Mouse (Mus musculus): ENCODE measurements around the gene Dnah17.

Dnah17 gene

DNA sequence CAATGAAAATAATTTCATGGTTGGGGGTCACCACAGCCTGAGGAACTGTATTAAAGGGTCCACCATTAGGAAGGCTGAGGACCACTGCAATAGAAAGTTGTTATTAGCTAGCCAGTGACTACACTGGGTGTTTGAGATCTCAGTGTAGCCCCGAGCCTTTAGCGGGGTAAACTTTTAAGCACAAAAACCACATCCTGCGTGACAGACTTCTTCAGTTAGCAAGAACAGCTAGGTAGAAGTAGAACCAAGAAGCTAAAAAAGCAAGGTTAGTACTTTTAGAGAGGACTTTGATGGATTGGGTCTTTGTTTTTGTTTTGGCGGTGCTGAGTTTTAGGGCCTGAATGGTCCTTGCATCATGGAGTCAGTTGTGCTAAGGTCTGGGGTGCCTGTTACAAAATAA lies 13.3 kb upstream of the Dnah17 start:
- DNase-seq (ENCODE audit: low spot score), result no peak

DNA sequence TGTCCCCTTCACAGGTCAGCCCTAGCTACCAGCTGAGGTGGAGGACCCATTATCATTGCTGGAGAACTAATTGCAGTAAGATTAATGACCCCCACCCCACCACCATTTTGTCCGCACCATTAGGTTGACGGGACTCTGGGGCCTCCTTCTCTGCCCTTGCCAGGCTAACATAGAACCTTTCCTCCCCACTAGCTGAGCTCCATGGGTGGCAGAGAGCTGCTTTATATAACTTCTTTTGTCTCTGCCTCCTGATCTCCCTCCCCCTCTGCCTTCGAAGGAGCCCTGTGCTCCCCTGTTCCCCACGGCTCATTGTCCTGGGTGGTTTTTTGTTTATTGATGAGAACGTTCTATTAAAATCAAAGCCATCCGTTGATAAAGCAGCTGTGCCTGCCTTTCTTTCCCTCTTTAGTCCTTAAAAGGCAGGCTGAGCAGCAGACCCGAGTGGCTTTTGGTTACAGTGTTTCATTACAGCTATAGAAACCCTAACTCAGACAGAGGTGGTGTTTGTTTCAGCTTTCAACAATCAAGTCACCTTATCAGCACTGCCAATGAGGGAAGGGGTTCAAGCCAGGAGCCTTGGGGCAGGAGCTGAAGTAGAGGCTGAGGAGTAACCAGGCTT lies 12.2 kb upstream of the Dnah17 start:
- no peak for DNase-seq (ENCODE audit: low spot score)

DNA sequence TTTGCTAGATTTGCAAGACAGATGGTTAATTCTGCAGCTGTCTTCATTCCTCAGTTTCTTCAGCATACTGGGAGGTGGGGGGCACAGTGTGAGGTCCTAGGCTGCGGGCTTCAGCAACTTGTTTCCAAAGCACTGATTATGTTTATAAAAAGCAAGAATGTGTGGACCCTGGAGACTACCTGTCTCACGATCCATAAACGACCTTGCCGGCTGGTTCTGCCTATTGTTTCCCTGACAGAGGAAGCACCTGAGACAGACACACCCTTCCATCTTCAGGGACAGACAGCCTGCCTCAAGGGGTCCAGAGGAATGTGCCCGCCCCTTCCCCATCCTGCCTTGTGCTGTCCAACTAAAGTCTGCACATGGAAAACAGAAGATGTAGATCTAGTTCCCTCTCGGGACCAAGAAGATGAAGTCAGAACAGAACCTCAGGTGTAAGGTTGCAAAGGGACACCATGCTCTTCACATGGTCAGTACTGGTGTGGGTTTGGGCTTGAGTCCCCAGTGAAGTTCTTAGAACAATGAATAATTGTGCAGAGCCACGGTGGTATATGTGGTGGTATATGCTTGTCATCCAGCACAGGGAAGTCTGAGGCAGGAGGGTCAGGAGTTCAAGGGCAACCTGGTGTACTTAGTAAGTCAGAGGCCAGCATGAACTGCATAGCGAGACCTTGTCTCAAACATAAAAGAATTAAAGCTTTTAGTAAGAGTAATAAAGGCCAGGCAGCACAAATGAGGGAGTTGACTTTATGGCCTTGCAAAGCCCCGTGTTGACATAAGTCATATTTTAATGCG lies 10.5 kb upstream of the Dnah17 start:
- no peak for DNase-seq (ENCODE audit: low spot score)

DNA sequence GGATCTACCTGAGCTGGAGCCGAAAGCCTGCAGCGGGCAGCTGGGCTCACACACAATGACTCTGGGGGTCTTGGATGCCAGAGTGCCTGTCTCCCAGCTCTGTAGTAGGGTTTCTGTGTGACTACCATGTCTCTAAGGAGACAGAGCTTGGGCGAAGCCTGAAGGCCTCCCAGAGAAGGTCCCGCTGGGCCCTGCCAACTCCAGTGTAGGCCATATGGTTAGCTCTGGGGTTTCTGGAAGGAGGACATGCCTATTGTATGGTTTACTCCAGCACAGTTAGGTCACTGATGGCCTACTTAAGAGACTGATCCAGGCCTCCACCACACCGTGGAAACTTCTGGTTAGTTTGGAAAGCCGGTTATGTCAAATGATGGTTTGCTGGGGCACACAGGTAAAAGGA lies 7.9 kb upstream of the Dnah17 start:
- no peak for DNase-seq (ENCODE audit: low spot score)

DNA sequence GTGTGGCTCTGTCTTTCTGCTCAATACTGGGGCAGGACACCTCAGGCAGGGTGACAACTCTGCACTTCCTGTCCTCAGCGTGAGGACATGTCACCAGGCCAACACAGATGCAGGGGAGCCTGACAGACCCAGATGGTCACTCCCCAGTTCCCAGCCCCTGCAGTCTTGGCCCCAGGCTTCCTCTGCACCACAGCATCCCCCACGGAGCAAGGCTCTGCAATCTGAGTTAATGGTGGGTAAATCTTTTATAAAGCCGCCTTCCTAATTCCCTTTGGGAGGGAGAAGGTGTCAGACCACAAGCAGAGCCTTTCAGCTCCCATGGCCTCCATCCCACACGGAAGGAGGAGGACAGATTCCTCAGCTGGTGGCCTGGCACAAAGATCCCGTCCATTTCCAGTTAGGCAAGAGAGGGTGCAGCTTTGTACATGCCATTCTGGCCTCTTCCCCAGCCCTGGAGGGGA lies 5.8 kb upstream of the Dnah17 start:
- DNase-seq (ENCODE audit: low spot score), result no peak

DNA sequence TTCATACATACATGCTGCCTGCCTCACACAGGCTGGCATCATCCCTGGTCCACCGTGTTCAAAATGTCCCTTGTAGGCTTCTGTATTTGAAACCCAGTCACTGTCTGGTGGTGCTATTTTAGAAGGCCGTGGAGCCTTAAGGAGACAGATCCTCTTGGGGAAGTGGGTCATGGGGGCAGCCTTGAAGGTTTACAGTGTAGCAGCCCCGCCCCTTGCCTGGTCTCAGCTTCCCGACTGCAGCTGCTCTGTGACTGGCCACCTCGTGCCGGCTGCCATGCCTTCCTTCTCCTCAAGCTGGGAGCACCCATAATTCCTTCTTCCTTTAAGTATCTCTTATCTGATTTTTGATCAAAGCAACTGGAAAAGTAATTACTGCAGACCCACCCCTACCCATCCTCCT lies 4.8 kb upstream of the Dnah17 start:
- no peak for DNase-seq (ENCODE audit: low spot score)

DNA sequence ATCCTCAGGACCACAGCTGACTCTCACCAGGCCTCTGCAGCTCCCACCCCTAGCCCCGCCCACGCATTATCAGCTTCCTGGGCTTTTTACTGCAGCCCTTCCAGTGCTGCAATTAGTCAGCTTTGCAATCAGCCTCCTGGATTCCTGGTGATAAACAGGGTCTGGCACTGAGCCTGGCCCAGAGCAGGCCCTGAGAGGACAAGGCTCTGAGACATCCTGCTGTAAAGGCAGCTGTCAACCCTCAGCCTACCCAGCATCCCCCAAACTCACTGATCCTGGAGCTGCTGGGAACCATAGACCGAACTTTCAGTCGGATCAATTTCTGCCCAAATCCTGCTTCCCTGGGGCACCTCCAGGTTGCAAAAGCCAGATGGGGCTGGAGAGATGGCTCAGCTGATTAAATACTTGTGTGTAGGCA lies 3.3 kb upstream of the Dnah17 start:
- no peak for DNase-seq (ENCODE audit: low spot score)

DNA sequence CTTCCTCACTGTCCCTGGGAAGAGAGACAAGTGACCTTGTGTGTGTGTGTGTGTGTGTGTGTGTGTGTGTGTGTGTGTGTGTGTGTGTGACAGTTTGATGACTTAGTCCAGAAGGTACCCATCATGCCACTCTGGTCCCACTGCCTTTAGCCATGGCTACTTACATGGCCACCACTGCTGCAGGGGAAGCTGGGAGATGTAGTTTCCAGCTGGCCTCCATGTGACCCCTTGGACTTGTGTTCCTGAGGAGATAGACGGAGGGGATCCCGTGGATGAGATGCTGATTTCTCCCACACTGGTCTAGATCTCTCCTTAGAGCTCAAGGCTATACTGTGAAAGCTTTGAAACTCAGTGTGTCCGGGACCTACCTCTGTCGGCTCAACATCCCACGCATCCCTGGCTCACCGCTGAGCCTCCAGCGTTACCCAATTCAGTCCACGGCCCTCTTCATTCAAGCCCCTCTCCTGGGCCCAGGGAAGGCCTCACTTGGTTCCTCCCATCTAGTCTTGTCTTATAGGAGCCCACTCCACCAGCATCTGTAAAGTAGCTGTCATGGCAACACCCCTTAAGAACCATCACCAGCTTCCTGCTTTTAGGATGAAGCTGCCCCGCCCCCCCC lies 2.8 kb upstream of the Dnah17 start:
- DNase-seq (ENCODE audit: low spot score), result no peak

DNA sequence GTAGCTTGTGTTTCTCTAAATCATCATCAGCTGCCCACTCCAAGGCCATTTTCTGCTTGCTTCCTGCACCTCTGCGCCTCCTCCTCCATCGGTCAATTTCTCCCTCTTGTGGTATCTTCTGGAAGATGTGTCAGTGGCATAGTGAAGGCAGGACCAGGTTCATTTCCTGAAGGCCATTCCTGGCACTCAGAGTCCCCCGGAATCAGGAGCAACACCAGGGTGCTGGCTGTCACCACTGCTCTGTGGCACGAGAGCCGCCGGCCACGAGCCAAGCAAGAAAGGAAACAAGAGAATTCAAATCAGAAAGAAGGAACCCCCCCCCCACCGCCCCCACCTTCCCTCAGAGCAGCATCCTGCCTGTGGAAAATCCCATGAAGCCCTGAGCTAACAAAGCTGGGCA lies 1.7 kb upstream of the Dnah17 start:
- DNase-seq (ENCODE audit: low spot score), result no peak

DNA sequence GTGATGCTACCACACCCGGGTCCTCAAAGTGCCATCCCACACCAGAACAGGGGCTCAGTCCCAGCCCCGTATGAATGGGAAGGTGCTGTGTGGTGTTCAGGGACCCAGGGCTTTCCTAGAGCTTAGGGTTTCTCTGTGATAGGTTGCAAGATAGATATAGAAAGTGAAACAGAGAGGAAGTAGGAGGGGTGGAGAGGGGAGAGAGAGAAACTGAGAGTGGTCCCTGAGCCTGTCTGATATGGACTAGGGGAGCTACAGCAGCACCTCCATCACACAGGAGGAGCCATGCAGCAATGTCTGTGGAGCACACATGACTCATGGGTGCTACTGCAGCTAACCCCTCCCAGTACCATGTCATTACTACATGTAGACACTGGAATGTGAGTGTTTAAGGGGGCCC lies 622 bp downstream of the Dnah17 start:
- no peak for DNase-seq (ENCODE audit: low spot score)

DNA sequence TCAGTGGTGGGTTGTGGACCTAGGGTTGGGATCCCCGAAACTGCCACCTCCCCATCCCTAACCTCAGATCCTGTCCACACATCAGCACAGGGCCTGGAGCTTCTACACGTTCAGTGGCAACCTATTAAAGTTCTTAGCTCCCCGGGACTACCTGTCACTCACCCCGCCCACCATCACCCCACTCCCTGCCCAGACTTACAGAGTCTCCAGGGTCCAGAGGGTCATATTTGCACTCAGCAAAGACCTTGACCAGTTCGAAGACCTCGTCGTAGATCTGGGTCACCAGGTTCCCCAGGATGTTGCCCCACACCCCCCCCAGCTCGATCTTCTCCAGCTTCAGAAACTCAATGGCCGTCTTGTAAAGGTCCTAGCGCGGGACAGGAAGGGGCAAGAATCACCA lies 8.8 kb downstream of the Dnah17 start:
- DNase-seq (ENCODE audit: low spot score), result no peak

DNA sequence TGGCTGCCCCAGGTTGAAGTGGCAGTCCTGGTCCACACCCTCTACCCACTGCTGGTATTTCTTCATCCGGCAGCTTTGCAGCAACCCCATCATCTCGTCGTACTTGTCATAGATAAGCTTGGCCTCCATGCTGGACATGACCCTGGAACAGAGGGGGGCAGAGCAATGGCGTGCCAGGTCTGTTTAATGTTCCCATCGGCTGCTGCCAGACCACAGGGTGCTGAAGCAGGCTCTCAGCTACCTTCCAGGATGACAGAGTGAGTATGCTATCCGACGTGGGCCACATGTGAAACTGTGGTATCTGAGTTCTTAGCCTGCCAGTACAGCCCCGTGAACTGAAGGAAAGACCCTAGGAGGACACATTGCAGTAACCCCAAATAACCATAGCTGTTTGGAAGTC lies 11.7 kb downstream of the Dnah17 start:
- no peak for DNase-seq (ENCODE audit: low spot score)

DNA sequence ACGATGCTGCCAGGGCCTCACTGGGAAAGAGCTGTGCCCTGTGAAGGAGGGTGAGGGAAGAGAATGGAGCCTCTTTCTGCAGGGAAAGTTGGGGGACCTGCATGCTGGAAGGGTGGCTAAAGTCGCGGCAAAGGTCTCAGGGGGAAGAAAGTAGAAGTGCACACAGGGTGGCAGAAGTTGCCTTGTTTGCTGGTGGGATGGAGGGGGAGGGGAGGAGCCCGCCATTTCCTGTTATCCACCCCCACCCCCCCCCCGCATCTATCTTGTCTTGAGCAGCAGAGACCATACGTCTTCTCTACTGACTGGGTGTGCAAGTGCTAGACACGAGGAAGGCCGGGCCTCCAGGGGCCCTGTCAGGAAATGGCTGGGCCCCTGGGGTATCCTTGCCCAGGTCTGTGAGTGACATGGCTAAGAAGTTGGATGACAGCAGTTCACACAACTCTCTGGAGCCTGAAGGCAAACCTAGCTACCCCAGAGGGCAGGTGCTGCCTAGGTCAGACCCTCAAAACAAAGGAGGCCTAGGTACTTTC lies 15.8 kb downstream of the Dnah17 start:
- no peak for DNase-seq (ENCODE audit: low spot score)

DNA sequence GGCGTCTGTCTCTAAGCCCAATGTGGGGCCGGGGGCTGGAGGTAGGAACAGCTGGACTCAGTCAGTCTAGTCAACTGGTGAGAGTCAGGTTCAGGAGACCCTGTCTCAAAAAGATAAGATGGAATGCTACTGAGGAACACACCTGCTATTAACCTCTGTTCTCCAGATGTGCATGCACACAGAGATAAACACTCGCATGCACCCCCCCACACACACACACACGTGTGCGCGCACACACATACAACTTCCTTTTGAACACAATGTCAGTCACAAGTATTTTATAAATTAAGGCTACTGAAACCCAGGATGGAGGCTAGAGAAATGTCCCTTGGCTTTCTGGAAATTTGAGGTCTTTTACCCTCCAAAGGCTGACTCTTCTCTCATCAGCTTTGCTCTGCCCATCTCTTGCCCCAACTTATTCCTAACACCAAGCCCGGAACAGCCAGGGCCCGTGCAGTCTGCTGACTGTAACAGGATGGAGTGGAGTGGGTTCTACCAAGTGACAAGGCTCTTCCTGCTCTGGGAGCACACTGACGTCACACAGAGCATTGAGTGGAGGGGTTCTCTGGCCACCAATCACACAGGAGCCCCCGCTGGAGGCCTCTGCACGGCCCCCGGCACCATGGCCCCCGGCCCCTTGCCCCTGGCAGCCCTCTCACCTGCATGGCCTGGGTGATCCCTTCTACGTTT lies 16.8 kb downstream of the Dnah17 start:
- no peak for DNase-seq (ENCODE audit: low spot score)

DNA sequence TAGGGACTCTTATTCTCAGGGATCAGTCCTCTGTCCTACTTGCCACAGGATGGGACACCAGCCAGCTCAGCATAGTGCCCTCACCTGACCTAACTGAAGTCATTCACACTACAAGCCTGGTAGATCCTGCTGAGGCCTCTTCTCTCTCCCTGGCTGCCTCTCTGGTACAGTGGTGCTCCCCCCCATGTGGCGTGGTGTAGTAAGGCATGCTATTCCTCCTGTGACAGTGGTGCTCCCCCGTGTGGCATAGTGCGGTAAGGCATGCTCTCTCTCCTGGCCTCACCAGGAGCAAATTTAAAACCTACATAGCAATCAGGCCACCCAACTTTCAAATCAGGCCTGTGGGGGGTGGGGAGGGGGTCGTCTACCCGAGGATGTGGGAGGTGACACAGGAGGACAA lies 26.4 kb downstream of the Dnah17 start:
- peak; percentile 66 for DNase-seq (ENCODE audit: low spot score)

DNA sequence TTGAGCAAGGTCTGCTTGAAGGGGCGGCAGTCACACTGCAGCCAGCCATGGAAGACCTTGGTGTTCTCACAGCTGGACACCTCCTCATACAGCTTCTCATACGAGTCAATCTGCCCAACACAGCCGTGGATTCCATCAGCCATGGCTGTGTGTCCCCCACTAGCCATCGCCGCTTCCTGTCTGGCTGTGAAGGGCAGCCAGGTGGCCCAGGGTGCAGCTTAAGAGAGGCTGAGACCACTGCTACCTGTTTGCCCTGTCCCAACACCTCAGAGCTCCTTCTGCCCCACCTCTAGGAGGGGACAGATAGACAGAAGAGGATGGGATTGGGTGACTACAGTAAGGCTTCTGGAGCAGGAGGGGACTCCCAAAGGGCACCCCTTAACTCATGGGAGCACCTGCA lies 27.1 kb downstream of the Dnah17 start:
- no peak for DNase-seq (ENCODE audit: low spot score)

DNA sequence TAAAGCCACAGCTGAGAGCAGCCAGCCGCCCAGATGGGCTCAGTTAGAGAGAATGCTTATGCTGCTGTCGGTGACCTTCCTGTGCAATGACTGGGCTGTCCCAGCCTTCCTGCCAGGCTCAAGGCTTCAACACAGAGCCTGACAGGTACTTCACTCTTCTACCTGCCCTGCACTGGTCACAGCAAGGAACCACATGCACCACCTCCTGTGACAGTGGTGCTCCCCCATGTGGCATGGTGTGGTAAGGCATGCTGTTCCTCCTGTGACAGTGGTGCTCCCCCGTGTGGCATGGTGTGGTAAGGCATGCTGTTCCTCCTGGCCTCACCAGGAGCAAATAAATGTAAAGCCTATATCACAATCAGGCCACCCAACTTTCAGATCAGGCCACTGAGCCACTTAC lies 27.6 kb downstream of the Dnah17 start:
- DNase-seq (ENCODE audit: low spot score), result peak; percentile 76

DNA sequence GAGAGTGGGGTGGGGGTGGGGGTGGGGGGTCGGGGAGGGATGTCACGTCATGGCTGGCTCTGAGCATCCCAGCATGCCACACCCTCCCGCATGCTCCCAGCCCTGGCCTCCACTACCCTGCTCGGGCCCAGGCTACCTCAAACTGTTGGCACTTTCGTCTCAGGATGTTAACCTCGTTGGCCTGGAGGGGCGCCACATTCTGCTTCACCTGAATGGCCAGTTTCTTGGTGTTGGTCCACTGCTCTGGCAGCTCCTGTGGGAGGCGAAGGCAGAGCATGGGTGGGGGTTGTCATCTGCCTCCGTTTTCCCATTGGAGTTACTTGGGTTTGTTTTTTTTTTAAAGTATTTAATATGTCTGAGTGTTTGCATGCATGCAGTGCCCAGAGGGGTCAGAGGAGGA lies 29.3 kb downstream of the Dnah17 start:
- DNase-seq (ENCODE audit: low spot score), result no peak

DNA sequence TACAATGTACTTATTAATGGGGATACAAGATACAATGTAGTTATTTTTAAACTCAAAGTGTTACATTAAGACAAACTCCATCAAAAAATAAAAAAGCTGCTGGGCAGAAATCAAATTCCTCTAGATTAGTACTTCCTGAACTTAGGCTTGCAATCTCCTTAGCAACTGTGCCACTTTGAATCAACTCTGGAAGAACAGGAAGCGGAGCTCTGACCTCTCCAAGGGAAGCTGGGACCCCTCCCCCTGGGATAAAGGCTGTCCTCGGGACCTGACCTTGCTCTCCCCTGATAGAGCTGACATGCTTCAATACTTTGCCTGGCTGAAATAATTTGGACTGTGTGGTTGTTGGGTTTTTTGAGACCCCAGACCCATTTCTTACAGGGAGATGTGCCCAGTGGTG lies 33.7 kb downstream of the Dnah17 start:
- DNase-seq (ENCODE audit: low spot score), result no peak

DNA sequence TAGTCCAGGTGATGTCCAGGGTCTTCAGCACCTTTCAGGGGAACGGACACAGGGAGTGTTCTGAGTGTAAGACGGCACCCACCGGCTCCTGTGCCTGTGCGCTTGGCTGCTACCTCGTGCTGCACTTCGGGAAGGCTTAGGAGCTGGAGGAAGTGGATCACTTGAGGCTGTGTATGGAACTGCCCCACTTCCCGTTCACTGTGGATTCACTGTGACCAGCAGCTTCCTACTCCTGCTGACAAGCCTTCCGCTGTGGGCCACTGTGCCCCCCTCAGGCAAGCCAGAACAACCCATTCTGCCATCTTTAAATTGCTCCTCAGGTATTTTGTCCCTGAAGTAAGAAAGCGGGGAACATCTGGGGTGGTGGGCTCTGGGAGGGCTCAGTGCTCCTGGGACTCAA lies 35.4 kb downstream of the Dnah17 start:
- no peak for DNase-seq (ENCODE audit: low spot score)

DNA sequence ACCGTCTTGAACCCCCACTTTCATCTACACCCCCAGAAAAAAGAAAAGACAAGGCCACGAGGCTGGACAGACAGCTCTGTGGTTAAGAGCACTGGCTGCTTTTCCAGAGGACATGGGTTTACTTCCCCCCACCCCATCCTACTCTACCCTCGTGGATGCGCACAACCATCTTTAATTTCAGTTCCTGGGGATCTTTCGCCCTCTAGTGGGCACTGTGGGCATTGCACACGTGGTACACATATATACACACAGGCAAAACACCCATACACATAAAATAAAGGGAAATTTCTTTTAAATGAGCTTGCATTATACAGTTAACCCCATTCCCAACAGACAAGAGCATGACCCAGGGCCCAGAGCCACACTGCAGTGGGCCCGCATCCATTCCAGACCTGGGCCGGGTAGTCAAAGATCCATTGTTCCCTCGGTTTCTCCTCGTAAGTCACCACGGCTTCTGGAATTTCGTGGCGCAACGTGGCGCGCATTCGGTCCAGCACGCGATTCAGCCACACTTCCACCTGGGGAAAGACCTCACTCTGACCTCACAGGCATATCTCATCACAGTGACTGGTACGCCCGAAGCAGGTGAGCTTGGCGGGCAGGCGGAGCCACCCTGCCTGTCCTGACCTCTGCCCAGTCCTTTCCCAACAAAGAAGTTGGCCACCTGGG lies 39.3 kb downstream of the Dnah17 start:
- DNase-seq (ENCODE audit: low spot score), result peak; percentile 35

DNA sequence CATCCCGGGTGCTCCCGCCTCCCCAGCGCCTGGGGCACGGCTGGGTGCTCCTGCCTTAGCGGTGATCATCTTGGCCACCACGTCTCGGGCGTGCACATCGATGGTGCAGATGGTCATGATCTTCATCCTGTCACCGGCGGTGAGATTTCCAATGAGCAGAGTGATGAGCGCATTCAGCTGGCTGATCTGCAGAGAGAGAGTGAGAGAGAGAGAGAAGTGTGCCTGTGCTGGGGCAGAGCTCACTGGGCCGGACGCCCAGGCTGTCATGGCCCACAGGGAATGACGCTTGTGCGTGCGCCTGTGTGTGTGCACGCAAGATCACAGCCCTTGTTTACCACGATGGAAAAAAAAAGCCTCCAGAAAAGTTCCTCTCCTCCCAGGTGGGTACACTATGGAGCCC lies 41.5 kb downstream of the Dnah17 start:
- no peak for DNase-seq (ENCODE audit: low spot score)

All from c-Kit-positive CD71-positive TER-119-positive erythroid progenitor cells, embryonic 14.5 days (primary cell).